Mouse (Mus musculus): ENCODE results near the gene Inhbb.

Gene Inhbb

DNA sequence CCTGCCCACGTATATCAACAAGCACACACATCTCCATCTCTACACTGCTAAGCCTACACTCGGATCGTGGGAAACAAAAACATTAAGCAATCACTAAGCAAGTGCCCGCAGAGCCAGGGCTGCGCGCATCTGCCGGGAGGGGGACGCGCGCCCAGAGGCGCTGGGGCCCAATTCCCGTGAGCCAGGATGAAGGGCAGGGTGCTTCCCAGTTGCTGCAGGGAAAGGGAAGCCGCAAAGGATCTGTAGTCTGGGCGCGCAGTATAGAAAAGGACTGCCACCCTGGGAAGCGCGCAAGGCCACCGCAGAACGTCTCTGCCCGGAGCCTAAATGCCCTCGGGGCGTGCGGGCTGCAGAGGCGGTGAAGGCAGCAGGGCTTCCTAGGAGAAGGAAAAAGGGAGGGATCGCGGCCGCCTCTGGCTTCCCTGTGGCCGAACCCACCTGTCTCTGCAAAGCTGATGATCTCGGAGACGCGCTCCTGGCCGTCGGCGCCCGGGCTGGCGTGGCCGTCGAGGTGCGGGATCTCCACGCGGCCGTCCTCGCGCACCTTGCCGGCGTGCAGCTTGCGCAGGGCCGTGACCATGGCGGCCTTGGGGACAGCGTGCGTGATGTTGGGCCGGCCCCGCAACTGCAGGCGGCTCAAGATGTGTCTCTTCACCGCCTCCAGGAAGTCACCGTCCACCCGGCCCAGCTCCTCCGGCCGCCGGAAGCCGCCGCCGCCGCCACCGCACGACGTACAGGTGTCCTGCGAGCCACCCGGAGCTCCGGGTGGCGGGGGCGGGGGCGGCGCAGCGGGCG is 1.7 kb downstream of the Inhbb start:
- peak; percentile 33 for DNase-seq (ENCODE audit: extremely low spot score)

DNA sequence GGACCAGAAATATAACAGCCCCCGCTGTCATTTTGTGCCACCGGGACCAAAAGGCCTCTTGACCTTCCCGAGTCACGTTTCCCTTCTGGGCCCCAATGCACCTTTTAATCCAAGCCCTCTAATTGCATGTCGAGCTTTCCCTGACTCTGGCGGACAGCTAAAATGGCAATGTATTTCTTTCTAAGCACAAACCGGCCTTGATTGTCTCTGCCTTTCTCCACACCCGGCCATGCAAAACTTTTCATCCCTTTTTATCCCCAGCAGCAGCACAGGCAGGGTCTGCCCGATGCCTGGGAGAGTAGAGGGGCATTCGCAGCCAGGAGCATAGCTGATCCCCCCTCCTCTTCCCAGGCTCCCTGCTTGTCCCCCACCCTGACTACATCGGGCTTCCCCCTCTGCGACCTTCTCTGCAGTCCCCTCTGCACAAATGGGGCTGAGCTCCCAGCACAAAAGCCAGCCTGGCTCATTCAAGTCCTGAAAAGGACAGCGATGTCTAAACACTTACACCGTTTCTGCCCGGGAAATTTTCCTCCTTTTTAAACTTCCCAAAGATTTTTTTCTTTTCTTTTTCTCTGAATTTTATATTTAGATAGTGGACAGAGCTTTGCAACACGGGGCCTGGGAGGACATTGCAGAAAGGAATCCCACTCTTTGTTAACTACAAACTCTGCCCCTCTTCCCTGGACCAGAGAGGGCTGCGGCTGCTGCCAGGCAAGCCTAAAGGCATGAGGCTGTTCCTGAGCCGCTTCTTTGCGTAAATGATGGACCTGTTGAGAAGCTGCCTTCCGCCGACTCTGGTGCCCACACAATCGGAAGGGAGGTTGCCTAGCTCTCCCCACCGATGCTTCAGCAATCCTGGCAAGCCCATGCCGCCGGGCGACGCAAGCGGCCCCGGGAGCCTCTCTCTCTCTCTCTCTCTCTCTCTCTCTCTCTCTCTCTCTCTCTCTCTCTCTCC is 2.6 kb downstream of the Inhbb start:
- peak; percentile 39 for DNase-seq (ENCODE audit: extremely low spot score)

DNA sequence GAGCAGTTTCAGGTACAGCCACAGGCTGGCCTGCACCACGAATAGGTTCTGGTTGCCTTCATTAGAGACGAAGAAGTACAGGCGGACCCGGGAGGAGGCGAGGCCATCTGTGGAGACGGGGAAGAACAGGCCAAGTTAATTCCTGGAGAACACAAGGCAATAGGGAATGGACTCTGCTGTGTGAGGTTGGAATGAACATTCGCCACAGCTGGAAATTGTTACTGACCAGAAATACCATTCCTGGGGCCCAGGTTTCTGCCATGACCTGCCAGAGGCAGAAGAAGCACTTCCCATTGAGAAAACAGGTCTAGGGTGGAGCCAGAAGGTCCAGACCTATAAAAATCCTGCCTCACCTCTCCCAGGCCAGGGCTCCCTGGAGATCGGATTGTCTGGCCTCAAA is 4.1 kb downstream of the Inhbb start:
- DNase-seq (ENCODE audit: extremely low spot score) = no peak

DNA sequence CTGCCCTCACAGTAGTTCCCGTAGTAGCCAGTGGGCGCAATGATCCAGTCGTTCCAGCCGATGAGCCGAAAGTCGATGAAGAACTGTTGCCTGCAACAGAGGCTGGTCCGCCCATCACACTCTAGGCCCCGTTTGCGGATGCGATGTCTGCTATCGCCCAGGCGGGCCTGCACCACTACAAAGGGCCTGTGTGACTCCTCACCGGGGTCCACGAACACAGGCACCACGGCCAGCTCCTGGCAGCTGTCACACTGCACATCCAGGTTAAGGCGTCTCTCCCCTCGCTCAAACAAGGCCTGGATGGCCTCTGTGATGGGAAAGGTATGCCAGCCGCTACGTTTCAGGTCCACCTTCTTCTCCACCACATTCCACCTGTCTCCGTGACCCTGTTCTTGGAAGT is 4.5 kb downstream of the Inhbb start:
- DNase-seq (ENCODE audit: extremely low spot score) = no peak

DNA sequence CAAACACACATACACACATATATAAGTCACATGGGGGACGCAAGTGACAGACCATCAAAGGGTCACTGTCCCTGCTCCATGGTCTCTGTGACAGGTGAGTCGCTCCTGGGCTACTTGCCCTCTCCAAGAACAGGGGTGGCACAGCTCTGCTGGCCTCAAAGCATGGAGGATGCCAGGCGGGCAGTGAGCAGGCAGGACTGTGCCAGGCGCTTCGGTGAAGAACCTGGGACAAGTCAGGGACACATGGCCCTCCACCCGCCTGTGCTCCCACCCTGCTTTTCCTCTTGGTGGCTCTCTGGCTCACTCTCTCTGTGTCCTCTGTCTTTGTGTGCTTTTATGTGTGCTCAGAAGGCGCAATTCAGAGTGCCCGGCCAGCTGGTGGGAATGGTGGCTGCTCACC is 5.4 kb downstream of the Inhbb start:
- DNase-seq (ENCODE audit: extremely low spot score) = no peak

DNA sequence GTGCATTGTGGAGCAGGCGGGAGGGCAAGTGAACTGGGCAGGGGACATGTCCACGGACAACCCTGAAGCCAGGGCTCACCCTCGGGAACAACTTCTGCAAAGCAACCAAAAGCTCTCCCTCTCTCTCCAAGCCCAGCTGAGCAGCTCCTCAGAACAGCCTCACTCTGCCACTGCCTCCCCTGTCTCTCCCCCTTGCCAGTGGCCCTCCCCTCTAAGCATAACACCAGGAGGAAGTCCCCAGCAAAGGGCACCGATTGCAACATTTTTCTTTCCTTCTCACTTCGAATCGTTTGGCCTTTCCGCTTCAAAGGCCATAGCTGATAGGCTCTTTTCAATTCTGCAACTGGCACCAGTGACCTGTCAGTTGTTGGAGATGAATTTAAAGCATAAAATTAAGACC is 5.9 kb downstream of the Inhbb start:
- no peak for DNase-seq (ENCODE audit: extremely low spot score)

DNA sequence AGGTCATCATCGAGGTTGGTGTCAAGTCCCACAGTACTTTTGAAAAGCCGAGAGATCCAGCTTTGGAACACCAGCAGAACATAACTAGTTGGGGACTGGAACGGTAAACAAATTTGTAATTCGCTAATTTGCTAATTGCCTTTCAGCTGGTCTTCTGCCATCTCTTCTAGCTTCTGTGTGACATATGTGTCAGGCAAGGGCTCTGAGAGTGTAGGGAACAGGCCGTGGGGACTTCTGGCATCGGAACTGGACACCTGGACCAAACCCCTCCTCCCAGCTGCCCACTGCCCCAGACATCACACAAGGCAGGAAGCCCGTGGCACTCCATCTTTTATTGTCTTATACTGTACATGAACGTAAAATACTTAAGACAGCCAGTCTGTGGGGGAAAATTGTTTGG is 6.9 kb downstream of the Inhbb start:
- no peak for DNase-seq (ENCODE audit: extremely low spot score)

DNA sequence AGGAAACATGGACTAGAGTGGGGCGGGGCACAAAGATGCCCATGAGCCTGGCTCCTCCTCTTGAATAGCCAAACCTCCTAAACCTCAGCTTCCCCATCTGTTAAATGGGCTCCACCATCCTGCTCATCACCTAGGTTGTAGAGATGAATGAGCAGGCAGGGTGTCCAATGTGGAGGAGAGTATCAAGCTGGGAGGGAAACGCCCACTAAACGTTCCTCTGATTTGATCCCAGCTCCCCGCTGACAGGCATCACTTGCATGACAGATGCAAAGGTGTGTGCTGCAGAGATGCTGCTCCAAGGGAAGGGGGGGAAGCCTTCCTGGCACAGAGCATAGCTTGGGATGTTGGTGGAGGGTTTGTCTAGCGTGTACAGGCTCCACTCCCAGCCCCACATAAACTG is 11.4 kb downstream of the Inhbb start:
- no peak for DNase-seq (ENCODE audit: extremely low spot score)

DNA sequence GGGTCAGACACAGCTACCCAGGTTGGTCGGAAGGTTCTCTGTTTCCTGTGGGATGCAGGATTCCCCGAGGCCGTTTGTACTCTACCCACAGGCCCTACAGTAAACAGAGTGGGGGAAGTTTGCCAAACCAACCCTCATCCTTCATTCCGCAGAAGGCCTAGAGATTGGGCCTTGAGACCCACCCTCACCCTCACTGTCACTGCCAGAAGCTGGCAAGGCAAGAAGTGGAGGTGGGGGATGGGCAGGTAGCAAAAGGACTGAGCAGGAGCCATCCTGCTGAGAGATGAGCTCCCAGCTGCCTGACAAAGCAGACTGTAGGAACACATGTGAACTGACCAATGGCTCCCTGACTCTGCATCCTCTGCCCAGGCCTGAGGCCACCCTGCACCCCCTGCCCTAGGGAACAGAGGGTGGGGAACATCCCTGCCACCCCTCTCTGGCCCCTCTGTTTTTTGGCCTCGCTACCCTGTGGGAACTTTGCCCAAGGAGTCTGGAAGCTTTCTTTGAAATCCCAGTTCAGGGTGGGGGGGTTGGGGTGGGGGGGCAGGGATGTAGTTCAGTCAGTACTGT is 12.4 kb downstream of the Inhbb start:
- DNase-seq (ENCODE audit: extremely low spot score) = no peak

DNA sequence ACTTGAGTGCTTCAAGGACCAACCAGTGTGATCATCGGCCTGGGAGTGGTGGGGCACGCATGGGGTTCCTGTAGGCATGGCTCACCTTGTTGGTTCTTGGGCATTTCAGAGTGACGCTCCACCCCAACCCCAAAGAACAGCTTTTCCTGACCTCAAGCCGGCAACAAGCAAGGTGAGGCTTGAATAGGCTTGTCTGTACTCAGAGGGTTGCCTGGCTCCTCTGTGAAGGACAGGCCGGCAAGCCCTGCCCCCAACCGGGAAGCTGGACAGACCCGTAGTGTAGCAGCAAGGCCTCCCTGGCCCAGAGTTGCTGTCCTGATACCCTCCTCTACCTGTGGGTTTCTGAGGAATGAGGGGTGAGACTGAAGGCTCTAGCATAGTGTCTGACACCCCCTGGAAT is 12.9 kb downstream of the Inhbb start:
- DNase-seq (ENCODE audit: extremely low spot score) = no peak

DNA sequence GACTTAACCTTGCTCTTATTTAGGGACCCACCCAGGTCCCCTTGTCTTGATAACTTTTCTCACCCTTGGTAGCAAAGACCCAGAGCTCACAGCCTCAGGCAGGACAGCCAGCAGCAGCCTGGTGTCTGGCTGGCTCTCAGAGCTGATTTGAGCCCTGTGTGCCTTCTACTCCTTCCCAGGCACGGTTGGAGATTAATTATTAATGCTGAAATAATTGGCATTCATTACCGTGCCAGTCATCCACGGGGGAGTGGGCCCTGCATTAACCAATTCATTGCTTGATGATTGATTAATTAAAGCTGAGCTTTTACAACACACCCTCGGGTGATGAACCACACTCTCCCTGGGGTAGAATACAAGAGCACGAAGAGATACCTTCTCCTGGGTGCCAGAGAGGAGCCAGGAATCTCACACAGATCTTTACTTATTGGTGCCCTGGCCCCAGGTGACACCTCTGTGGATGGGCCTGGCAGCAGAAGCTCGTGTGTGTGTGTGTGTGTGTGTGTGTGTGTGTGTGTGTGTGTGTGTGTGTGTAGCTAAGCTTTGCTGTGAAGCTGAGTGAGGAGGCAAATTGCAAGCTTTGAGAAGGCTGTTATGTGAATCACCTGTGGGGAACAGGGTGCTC is 14.2 kb downstream of the Inhbb start:
- DNase-seq (ENCODE audit: extremely low spot score) = no peak

DNA sequence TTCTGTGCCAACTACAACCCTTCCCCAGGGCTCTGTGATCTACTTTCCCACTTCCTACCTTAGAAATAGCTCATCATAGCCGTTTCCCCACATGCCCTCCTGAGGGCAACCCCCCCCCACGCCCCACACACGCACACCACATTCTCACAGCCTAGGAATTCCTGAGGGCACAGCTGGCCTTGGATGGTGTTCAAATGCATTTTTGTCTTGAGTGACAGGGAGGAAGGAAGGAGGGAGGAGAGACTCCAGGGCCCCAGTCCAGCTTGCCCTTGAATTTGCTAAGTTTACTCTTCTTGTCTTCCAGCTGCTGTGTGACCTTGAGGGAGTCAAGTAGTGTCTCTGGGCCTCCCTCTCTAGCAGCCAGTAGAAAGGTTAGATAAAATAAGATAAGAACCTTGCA is 17.2 kb downstream of the Inhbb start:
- no peak for DNase-seq (ENCODE audit: extremely low spot score)

DNA sequence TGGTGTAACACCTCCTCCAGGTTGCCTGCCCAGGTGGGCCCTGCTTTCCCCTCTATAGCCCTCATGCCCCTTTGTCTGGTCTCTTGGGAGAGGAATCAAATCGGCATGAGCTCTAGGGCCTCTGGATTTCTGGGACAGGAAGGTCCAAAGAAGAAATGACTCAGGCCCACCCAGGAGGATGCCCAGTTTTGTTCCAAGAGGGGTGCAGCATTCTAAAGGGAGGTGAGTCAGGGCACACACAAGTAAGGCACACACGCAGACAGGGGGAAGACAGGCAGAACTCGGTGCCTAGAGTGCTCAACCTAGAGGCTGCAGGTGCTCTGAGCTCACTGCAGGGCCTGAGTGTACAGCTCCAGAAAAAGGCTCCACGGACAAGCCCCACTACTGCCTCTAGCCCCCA is 17.7 kb downstream of the Inhbb start:
- DNase-seq (ENCODE audit: extremely low spot score) = no peak

DNA sequence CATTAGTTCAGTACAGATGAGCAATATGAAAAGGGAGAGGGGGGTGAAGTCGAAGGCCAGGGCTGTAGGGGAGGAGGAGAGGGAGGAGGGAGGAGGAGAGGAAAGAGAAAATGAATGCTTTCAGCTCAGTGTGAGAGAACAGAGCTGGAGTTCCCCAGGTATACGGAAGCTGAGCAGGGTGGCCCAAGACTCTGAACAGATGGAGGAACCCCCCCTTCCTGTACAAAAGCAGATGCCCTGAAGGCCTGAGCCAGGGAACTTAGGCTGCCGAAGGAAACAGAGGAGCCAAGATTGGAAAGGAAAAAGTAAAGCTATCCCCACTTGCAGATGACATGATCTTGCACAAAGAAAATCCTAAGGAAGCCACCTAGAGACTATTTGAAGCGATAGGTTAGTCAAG is 20.8 kb downstream of the Inhbb start:
- no peak for DNase-seq (ENCODE audit: extremely low spot score)

DNA sequence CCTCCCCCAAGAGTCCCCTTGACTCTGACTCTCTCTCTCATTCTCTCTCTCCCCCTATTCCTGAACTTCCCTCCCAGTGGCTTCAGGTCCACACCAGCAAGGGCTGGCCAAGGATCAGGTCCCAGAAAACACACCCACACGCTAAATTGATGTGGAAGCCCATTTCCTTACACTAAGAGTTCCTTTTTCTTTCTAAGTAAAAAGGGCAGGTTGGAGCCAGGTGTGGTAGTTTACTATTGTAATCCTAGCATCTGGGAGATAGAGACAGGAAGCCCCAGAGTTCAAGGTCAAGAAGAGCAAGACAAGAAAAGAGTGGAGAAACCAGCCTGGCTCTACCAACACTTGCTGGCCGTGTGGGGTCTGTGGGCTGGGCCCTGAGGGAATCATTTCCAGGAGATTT is 23.4 kb downstream of the Inhbb start:
- DNase-seq (ENCODE audit: extremely low spot score) = no peak

DNA sequence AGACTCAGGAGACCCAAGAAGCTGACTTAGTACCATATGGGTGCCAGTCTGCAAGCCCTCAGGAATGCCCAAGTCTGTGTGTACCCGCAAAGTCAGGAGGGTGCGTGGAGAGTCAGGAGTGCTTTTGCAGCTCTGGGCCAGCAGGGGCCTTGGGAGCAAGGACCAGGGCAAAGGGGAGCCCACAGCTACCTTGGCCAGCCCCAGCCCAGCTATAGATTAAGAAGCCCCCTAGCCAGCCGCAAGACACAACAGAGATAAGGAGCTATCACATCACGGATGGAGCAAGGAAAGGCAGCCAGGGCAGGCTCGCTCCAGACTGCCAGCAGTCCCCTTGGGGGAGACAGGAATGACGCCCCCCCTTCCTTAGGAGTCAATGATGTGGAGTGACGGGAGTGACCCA is 24.2 kb downstream of the Inhbb start:
- no peak for DNase-seq (ENCODE audit: extremely low spot score)

DNA sequence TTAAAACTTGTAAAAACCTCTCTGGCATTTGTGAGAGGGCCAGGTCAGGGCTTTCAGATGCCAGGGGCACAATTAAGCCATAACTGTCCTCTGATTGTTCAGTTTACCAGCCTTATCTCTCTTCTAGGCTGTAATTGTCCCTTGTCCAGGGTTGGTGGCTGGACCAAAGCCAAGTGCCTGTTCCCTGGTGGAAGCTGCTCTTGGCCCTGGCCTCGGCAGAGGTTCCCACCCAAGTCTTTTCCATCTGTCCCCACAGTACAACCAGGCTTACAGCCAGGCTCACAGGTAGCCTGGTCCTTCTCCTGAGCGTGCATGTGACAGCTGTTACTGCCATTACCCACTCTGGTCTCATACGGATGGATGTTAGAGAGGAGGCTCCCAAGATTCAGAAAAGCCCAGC is 30.7 kb downstream of the Inhbb start:
- DNase-seq (ENCODE audit: extremely low spot score) = no peak

DNA sequence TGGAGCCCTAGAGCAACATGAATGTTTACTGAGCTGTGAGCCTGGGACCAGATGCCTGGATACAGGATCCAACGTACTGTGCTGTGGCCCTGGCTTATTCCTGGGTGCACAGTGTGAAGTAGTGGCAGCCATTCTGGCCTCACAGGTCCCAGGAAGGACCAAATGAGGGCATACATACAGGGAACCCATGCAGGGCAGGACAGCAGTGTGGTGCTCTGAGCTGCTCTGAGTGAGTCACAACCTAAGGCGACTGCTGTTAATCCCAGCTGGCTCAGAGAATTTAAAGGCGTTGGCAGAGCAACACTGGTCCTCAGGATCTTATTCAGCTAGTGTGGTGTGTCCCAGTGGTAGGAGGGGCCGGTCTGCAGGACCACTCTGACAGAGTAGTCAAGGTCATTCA is 31.4 kb downstream of the Inhbb start:
- DNase-seq (ENCODE audit: extremely low spot score) = no peak

DNA sequence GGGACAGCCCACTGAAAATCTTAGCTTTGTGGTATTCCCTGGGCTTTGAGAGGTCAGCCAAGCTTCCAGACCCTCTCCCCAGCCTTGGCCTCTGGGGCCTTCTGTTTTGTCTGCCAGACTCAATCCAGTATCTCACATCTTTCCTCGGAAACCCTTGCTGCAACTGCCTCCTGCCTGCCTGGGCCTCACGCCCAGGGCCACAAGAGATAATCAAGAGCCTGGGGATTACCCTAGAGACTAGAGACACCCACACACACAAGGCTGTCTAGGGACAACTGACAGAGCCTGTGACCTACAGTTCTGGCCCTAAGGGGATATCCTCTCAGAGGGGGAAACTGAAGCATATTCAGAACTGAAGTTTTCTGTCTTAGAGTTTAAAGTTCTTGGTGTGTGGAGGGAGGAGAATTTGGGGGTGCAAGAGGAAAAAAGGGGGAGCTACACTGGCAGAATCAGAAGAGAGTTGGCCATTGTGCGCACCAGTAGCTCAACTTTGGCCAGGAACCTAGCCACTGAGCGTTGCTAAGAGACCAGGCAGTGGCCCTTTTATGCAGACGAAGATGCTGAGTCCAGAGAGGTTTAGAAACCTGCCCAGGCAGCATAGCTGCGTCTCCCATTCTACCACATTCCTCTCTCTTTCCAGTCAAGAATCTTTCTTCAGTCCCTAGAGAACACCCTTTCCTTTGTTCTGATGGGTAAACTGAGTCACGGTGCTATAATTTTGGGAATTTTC is 32.1 kb downstream of the Inhbb start:
- DNase-seq (ENCODE audit: extremely low spot score) = no peak

DNA sequence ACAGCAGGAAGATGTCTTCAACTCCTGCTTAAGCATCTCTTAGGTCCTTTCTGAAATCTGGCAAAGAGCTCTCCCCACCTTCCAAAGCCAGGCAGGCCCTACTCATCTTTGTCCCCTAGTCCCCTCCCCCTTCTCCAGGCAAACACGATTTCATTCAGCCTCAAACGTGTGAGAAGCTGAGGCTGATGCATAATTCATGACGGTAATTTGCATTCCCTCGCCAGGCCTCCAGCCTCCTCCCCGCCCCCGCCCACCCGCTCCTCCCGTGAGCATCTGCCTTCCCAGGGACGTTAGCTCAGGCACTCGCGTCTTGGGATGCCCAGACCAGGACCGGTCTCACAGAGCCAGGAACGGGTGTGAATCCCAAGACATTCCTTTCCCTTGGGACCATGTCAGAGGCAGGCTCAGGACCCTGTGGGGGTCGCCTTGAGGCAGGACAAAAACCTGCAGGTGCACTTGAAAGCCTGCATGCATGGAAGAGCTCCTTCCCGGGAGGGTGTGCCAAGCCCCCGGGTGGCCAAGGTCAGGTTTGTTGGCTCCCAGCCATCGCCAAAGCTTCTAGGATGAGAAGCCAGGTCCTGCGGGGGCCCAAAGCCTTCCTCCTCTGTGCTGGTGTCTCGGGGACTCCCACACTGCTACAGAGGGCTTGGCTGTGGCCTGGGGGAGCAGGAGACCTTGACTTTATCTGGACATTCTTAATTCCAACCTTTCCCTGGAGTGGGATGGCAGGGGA is 33.2 kb downstream of the Inhbb start:
- peak; percentile 67 for DNase-seq (ENCODE audit: extremely low spot score)

DNA sequence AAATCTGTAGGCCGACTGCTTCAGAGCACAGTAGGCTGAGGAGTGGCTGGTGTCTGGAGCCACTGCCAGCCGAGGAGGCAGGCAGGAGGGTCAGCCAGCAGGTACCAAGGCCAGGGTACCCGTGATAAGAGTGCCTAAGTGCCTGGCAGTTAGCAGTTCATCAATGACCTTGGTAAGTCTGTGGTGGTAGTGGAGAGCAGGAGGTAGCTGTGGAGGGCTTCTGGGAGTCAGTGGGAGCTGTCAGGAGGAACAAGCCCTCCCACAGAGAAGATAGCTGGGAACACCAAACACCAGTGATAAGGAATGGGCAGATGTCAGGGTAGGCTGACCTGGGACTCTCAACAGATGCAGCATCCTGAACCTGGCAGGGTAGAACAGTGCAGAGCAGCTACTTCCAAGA is 35.7 kb downstream of the Inhbb start:
- no peak for DNase-seq (ENCODE audit: extremely low spot score)
